Mouse (Mus musculus) spleen, postnatal 10 days (tissue): ENCODE results near the gene Map3k10.
A peak's percentile ranks its signal among the peaks of the same experiment; 100 is the strongest.

Experiments
- DNase-seq, 2 experiments: peaks; one replicate each; pipeline ENCODE4 v3.0.0; 2021 to 2022; ENCODE audit warnings: low spot score in 2 of 2

Map3k10 gene

DNA sequence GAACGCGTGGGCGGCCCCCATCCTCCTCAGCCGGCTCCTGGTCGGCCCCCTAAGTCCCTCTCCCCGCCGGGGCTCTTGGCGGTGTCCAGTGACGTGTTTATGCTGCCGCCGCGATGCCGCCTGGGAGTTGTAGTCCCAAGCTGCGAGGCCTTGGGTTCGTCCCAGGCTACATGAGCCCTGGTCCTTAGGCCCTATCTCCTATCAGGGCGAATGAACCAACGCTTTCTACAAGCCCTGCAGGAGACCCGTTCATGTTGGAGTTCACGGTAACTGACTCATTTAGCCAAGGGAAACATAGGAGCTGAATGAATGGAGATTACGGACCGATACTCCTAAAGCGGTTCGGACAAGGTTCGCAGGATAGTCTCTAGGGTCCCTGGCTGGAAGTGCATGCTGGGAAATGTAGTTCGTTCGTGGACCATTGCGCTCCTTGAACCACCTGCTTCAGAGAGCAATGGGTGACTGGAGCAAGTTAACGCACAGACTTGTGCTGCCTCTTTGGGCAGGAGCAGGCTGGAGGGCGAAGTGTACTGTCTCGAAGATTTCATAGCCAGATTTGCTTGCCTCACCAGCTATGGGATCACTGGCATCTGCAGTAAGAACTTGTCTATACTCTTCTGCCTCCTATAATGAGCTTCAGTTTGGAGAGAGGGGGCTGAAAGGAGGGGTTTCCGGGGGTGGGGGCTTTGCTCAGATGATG, at the start of gene Map3k10:
Gene Map3k10, minus strand, starts transcription at position 77 of the 700 bp plus-strand sequence.
- DNase-seq: peak; percentile 87 to 93

DNA sequence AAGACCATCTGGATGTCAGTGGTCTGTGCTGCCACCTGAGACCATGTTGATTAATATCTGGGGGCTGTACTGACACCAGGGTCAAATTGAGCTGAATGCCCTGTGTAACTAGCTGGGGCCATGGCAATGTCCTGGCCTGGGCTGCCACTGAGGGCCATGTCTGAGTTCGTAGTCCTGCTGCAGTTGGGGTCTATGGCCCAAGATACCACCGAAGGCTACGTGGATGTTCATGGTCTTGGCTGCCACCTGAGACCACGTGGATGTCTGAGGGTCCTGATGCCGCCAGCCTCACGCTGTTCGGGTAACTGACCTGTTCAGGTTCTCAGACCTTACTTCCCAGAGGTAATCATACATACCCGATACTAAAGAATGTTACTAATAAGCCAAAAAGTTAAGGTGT, 47.6 kb upstream of the Map3k10 start:
- no peak for DNase-seq

DNA sequence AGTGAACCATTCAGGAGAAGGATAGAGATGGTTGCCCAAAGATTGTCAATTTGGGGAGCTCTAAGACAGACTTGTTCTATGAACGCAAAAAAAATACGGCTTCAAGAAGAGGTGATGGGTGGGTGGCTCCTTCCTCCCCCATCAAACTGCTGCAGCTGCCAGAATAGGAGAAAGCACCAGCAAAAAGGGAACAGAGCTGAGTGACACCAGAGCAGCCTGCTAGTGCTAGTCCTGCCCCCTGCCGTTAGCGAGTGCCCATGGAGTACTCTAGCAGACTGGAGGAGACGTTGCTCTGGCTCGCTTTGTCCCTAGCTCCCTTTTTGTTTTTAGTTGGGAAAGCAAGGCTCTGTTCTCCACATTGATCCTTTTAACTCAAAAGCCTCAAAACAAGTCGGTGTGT, 36.0 kb upstream of the Map3k10 start:
- DNase-seq: no peak

DNA sequence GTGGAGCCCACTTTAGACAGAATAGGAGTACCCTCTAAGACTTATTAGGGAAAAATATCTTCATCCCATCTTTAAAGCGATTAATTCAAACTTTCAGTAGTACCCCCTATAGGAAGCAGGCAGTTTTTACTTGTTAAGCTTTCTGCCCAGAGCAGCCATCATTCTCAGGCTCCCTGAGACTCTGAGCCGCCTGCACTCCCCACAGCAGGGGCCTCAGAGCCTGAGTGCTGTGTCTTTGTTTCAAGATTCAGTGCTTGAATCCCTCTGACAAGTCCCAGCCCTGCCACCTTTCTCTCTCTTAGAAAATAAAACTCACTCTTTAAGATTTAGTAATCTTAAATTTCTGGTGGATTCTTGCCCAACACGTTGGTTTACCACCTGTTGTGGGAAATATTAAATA, 22.3 kb upstream of the Map3k10 start:
- DNase-seq: no peak

DNA sequence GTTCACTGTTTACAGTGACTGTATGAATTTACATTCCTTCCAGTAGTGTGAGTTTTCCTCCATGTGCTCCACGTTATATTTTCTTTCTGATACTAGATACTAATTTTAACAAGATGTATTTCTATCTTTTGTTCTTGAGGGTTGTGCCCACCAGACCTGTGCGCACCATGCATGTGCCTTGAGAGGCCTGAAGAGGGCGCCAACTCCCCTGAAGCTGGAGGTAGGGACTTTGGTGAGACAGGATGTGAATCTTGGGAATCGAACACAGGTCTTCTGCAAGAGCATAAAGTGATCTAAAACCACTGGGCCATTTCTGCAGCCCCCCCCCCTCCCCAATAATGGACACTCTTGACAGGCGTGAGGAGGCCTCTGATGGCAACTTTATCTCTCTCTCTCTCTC, 16.7 kb upstream of the Map3k10 start:
- DNase-seq: peak in 1 of 2 experiments; percentile 58

DNA sequence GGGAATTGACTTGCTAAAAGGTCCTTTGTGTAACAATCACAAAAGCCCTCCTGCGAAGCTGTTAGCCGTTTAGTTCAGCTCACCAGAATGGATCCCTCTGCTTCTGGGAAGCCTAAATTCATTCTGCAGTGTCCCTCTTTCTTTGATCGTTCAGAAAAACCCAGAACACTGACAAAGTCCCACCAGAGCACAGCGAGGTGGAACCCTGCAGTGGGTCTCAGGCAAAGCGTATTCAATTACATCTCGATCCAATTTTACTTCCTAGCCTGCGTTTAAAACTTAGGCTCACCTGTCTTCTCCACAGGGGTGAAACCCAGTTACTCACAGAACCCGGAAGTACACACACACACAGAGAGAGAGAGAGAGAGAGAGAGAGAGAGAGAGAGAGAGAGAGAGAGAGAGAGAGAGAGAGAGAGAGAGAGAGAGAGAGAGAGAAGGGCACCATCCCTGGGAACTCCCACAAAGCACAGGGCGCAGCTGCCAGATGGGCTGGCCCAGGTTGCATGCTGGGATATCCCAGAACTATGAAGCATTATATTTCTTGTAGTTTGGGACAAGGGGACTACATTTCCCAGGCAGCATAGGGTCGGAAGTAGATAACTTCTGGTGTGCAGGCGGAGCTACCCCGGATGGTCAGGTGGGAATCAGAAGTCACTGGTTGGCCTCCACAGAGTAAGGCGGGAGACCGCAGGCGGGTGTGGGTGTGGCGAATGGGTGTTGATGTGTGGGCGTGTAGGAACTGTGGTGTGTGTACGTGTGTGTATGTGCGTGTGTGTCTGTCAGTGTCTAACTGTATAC, 14.6 kb upstream of the Map3k10 start, which contains the start of gene Zfp607b:
Gene Zfp607b, plus strand, starts transcription at position 526 of the 798 bp plus-strand sequence.
- DNase-seq: peak; percentile 65 to 91

DNA sequence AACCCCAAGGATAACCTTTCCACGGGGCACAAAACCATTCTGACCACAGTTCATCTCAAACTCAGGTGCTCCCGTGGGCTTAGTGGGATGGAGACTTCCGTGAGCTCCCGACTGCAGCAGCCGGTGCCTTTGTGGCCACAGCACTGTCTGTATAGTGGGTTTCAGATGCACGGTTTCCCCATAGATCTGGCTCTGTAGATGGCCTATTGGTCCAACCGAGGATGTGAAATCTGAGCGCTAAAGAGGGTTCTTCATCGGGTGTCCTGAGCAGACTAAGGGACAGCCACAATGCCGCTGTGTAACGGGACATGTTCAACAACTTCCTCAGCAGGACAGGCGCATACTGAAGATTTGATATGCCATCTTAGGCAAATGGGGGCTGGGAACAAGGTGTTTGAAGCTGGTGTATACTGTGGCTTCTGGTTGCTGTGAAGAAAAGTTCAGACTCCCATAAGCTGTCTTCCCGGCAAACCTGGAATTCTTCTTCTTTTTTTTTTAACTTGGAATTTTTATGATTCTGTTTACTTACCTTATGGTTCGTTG, 13.9 kb upstream of the Map3k10 start:
- no peak for DNase-seq

DNA sequence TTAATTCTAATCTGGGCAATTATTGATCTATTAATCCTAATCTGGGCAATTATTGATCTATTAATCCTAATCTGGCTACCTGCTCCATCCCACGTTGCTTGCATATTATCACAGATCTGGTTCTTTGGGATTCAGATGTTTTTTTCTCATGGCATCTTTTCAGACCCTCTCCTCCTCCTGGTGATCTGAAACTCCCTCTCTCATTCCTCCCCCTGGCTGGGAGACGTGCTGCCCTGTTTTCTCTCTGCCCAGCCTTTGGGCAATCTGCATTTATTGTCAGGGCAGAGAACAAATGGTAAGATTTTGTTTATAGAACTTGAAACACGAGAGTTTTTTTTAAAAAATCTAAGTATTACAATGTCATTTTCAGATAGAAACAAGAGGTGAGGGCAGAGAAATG, 13.4 kb upstream of the Map3k10 start:
- no peak for DNase-seq

DNA sequence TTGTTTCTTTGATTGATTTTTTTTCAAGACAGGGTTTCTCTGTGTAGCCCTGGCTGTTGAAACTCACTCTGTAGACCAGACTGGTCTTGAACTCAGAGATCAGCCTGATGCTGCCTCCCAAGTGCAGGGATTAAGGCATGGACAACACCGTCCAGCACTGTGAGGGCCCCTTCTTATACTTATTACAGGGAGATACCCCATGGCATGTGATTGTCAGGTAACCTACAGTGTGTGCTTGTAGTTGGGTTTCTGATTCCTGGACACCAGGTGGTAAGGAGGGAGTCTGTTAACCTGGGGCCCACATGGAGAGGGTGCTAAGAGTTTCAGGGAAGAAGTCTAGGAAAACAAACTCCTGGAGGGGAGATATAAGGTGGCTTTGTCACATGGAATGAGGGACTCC, 12.6 kb upstream of the Map3k10 start:
- DNase-seq: no peak

DNA sequence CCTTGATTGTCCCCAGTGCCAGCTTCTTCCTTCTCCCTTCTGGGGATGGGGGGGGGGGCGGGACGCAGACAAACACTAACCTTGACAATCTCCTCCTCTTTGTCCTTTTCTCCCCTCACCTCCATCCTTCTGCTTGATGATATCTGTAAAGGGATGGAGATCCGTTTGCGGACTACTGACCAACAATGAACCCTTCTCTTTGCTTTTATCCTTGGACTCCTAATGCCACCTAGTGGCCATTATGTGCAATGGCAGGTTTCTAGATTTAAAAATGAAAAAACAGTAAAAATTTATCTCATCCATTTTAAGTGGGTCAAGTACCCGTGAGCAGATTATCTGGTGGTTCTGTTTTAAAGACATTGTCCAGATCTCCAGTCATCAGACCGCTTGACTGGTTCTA, 11.3 kb upstream of the Map3k10 start:
- DNase-seq: no peak

DNA sequence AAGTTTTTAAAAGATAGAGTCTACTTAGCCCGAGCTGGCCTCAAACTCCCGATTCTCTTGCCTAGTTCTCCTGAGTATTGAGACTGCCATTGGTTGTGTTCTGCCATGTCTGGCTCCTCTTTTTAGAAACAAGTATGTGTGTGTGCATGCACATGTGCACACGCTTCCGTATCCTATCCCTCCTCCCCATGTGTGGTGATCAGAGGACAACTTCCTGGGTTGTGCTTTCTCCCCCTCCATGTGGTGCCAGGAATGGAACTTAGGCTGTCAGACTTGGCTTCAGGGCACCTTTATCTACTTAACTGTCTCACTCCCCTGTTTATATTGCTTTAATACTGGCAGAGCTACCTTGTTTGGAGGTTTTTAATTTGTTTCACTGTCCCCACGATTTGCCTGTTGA, 10.8 kb upstream of the Map3k10 start:
- DNase-seq: no peak

DNA sequence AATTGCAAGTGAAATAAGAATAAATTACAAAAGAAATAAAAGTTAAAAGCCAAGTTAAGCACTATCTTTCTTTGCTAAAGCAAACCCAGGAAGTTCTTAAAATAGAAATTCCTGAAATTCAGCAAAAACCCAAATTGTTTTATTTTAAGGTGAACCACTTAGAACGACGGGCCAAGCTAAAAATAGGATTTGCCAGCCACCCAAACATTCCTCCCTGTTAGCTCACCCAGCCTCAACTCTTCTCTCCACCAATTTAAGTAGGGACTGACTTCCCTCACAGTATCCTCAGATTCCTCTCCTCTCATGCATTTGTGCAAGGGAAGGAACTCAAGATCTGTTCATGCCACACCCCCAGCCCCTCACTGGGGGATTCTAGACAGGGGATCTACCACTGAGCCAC, 8.8 kb upstream of the Map3k10 start:
- no peak for DNase-seq

DNA sequence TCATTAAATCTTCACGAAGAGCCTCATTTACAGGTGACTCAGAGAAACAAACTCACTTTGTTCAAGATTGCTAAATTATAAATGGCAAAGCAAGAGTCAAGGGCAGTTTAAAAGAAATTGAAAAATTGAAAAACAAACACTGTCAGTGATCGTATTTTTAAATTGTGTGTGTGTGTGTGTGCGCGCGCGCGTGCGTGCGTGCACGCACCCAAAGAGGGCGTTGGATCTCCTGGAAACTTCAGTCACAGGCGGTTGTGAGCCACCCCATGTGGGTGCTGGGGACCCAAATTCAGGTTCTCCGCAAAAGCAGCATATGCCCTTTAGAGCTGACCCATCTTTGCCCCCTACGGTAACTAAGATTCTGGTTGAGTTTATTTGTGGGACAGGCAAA, 819 bp upstream of the Map3k10 start:
- no peak for DNase-seq

DNA sequence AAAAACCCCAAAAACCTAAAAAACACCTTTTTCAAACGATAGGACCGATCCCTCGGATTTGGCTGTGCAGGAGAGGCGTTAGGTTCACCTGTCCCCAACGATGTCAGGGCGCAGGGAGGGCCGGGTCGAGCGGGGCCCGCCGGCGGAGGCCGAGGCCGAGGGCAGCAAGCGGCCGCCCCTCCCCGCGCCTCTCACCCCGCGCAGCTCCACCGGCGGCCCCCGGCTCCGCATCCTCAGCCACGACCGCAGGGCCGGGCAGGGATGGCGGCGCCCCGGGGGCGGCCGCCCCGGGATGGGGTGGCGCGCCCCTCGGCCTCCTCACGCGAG, 240 bp downstream of the Map3k10 start:
- DNase-seq: no peak

DNA sequence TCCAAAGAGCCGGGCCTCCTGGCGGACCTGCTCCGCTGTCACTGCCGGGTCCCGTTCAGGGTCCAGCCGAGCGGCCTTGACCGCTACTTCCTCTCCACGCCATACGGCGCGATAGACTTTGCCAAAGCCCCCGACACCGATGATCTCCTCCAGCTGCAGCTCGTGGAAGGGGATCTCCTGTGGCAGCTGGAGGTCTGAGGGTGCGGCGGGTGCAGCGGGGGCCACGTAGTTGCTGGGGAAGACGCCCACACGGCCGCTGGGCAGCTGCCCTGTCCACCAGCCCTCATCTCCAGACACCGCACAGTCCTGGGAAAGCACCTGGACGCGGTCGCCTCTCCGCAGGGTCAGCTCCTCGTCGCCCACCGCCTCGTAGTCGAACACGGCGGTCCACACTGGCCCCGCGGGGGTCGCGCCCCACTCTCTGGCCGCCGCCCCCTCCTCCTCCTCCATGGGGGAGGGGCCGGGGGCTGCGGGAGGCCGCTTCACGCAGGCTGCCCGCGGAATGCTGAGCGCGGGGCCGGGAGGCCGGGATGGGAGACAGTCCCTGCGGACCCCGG, 745 bp downstream of the Map3k10 start:
- peak in 1 of 2 experiments; percentile 30 for DNase-seq

DNA sequence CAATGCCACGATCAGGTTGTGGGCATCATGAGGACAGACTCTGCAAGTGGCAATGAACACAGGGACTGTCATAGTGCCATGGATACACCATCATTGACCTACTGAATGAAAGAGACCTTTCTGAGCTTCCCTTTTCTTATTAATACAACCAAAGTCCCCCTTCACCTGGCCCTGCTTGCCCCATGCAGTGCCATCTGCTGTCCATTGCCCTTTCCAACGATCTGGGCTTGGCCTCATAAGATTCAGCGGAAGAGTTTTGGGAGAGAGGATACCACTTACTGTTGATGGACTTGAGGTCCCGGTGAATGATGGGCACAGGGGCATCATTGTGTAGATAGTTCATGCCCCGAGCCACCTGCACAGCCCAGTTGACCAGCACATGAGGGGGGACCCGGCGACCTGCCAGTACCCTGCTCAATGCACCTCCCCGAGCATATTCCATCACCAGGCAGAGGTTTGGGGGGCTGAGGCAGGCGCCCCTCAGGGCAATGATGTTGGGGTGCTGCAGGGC, 1.3 kb downstream of the Map3k10 start:
- no peak for DNase-seq

DNA sequence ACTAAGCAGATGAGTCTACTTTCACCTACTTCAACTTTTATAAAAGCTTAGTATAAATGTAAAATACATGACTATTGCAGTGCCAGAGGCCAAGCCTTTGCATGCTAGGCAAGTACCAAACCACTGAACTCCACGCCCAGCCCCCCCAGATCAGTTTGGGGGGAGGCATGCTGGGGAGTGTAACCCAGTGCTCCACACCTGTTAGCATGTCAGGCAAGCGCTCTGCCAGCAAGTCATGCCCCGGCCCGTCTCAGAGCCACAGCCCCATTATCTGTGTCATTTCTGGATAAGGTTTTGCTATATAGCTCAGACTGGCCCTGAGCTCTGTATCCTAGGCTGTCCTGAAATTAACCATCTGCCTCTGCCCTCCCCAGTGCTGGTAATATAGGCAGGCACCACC, 12.4 kb downstream of the Map3k10 start:
- no peak for DNase-seq

DNA sequence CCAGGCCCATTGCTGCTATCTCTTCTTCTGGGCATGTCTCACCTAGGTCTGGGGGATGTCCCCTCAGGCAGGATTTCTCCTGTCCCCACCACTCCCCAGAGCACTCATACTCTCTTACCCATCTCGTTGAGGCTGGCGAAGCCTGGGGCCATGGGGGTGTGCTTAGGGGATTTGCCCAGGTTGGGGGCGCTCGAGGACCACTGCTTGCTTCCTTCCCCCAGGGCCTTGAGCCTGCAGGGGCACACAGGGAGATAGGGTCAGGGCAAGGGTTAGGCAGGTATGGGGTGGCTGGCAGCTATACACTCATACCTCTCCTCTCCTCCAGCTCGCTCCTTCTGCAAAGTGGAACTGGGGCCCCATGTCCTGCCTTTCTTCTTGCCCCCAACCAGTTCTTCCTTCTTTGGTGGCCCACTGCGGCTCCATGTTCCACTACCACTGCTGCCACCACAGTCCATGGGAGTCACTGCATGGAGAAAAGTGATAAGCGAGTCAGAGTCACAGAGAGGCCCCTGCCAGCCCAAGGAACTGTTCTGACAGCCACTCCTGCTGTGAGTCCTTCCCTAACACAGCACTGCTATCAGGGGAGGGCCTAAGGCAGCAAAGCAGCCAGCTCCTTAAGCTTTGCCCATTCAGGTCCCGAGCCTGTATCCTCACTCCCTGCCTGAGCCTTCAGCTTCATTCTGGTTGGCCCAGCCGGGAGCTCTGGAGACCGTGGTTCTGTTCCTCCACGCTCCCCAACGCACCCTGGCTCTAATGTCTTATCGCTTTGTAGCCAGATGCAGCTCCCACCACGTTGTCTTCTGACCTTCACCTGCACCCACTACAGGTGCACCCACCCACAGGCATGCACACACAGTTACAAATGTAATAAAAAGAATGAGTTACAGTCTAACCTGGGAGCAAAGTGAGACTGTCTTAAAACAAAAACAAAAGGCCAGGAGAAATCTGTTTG, 15.4 kb downstream of the Map3k10 start:
- DNase-seq: no peak

DNA sequence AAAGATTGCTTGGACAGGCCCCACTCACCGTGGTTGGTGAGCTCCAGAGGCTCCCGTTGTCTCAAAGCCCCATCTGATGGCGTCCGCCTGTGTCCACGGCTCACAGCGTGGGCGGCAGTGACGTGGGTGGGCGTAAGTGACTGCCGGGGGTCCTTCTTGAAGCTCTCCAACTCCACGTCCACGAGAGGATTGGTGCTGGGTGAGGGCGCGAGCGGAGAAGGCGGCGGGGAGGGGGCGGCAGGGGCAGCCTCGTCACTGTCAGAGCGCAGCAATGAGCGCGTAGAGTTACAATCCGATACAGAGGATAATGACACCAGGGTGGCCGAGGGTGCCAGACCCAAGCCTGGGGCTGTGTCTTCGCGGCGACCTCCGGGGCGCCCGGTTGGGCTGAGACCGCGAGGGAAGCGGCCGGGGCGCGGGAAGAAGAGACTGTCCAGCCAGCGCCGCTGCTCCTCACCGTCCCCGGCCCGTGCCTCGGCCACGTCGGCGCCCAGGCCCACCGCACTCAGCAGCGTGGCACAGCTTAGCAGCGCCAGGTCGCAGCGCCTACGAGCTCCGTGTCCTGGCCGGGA, 16.5 kb downstream of the Map3k10 start:
- DNase-seq: no peak

DNA sequence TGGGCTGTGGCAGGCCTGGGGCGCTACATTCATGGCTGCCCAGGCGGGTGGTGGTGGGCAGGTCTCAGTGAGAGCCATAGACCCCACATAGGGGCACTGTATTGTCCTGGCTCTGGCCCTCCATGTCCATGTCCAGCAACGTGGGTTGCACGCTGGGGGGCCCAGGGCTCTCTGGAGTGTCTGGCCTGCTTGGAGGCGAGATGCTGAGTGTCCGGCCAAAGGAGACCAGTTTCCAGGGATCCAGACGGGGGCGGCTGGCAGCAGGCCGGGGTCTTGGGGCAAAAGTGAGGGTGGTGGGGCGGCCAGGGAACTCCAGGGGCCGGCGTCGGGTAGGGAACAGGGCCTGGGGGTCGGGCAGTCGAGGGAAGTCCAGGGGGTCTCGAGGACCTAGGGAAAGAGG, 17.8 kb downstream of the Map3k10 start:
- DNase-seq: no peak

DNA sequence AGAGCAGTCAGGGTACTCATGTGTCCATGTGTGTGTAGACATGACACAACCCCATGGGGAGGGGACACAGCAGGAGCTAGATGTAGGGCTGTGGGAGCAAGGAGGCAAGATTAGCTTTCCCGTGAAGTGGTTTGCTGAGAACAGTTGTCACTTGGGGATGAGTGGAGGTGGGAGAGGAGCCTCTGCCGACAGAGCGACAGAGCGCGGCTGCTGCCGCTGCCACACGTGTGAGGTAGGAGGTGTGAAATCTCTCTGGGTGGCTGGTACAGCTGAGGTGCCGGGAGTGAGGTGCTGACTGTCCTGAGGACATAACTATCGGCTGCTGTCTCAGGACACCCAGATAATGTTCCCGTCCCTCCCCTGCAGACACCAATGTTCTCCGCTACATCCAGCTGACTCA, 18.9 kb downstream of the Map3k10 start:
- no peak for DNase-seq
